In the genomic region with DNA sequence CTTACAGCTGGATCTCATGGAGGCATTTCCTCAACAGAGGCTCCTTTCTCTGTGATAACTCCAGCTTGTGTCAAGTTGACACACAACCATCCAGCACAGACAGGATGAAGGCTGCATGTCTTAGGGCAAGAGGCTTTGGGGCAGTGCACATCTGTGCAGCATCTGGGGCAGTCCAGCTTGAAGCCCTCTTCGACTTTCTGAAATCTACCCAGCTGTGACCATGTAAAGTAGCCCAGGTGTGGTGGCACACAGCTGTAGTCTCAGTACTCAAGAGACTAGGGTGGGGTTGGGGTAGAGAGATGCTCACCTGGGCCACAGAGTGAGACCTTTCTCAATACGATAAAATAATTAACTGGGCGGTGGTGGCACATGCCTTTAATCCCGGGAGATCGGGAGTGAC, we compare ENCODE assay signal across 35 mouse cellular contexts. TPM values are rescaled to one million over a fixed set of nuclear protein-coding genes. Genes with fewer than 3 reads are reported as not detected.
"Had no signal": no experiment of that assay in that cellular context is flagged by ENCODE, and none has a peak within 500 bp of the region (broad histone marks: within the 10 kb centered on the region; RNA-seq: fewer than 3 reads in every experiment).

No protein-coding gene starts in this region.

- H3K4me2 ChIP-seq: heart, embryonic 12.5 days; hindbrain, embryonic 13.5 days; hindbrain, embryonic 15.5 days; kidney, embryonic 15.5 days; limb, embryonic 12.5 days; liver, embryonic 12.5 days had no signal

- H3K9ac ChIP-seq: heart, embryonic 12.5 days; hindbrain, embryonic 13.5 days; hindbrain, embryonic 15.5 days; kidney, embryonic 15.5 days; limb, embryonic 12.5 days; liver, embryonic 12.5 days; liver, embryonic 14.5 days had no signal

- H3K27me3 ChIP-seq: heart, embryonic 12.5 days; hindbrain, embryonic 13.5 days; hindbrain, embryonic 15.5 days; kidney, embryonic 15.5 days; limb, embryonic 12.5 days; liver, embryonic 12.5 days had no signal

- H3K4me1 ChIP-seq: heart, embryonic 12.5 days; hindbrain, embryonic 15.5 days; kidney, embryonic 15.5 days had no signal

- H3K4me3 ChIP-seq: heart, embryonic 10.5 days; heart, embryonic 12.5 days; hindbrain, embryonic 13.5 days; hindbrain, embryonic 15.5 days; kidney, embryonic 15.5 days; left cerebral cortex, adult 2 months; limb, embryonic 10.5 days; limb, embryonic 12.5 days; liver, embryonic 12.5 days had no signal

- H3K27ac ChIP-seq: heart, embryonic 10.5 days; hindbrain, embryonic 13.5 days; hindbrain, embryonic 15.5 days; hindbrain, postnatal 0 days; kidney, embryonic 15.5 days; kidney, postnatal 0 days; left cerebral cortex, adult 2 months; limb, embryonic 10.5 days; limb, embryonic 12.5 days; liver, embryonic 12.5 days; liver, embryonic 14.5 days had no signal

- H3K36me3 ChIP-seq: heart, embryonic 10.5 days; heart, embryonic 12.5 days; hindbrain, embryonic 13.5 days; hindbrain, embryonic 15.5 days; kidney, embryonic 15.5 days; limb, embryonic 10.5 days; limb, embryonic 12.5 days; liver, embryonic 12.5 days had no signal

- ATAC-seq: hindbrain, postnatal 0 days had no signal

- DNase-seq: gastrocnemius, postnatal 14 days; gastrocnemius, postnatal 36 days; heart, adult 18-20 months; heart, postnatal 10 days; heart, postnatal 36 days; kidney, adult 11 months; kidney, adult 2 months; kidney, adult 9 months; kidney, postnatal 14 days; kidney, postnatal 36 days; layer of hippocampus, adult 9-11 months had no signal

- H3K9me3 ChIP-seq: heart, embryonic 10.5 days; hindbrain, embryonic 13.5 days; hindbrain, embryonic 15.5 days; kidney, embryonic 15.5 days; limb, embryonic 10.5 days; limb, embryonic 12.5 days; liver, embryonic 12.5 days had no signal

RNA-seq across cellular contexts. Expression of a gene that starts 17.3 kb away (rescaled TPM):
- total RNA-seq: gastrocnemius, adult 18-20 months; gastrocnemius, adult 8-10 months; gastrocnemius, postnatal 36 days; heart, postnatal 36 days had no signal
- polyA plus RNA-seq: hindbrain, embryonic 11.5 days had no signal

RNA-seq across cellular contexts. Expression of a gene that starts 39.6 kb away (rescaled TPM):
- total RNA-seq: gastrocnemius, adult 8-10 months; gastrocnemius, postnatal 36 days; heart, adult 18-20 months; heart, postnatal 10 days; heart, postnatal 36 days; liver, adult 2 months had no signal
- polyA plus RNA-seq: heart, embryonic 10.5 days; heart, embryonic 14.5 days; hindbrain, embryonic 11.5 days; hindbrain, embryonic 13.5 days; kidney, adult 2 months; kidney, postnatal 0 days; limb, embryonic 12.5 days; liver, adult 2 months; liver, embryonic 12.5 days had no signal

RNA-seq across cellular contexts. Expression of a gene that starts 45.8 kb away (rescaled TPM):
- total RNA-seq: gastrocnemius, adult 18-20 months; gastrocnemius, adult 8-10 months; gastrocnemius, postnatal 14 days; gastrocnemius, postnatal 36 days; heart, adult 18-20 months; heart, postnatal 10 days; hematopoietic stem cell, adult 5-6 weeks; hindbrain, postnatal 0 days; layer of hippocampus, adult 18-20 months; layer of hippocampus, adult 8-10 months; layer of hippocampus, postnatal 25 days; left cerebral cortex, adult 2 months; left cerebral cortex, postnatal 14 days; left cerebral cortex, postnatal 36 days; liver, adult 2 months had no signal
- polyA plus RNA-seq: heart, embryonic 12.5 days; heart, embryonic 14.5 days; hindbrain, embryonic 13.5 days; hindbrain, embryonic 15.5 days; hindbrain, postnatal 0 days; intestine, embryonic 14.5 days; kidney, postnatal 0 days; liver, adult 2 months had no signal
